Mouse (Mus musculus) heart, embryonic 10.5 days (tissue): ENCODE results near the gene Ahdc1. TPM values are rescaled to one million over a fixed set of nuclear protein-coding genes. Genes with fewer than 3 reads are reported as not detected.

Experiments
- DNase-seq: peaks from one replicate; pipeline ENCODE4 v3.0.0-alpha.2; 2017; ENCODE audit warnings: low spot score
- H3K27ac ChIP-seq: fragments of 300-500 bp; sonication (generic); 2 replicates; pipeline ENCODE4 v1.5.1; 2016; ENCODE audit warnings: mild to moderate bottlenecking
- H3K27me3 ChIP-seq: fragments of 300-500 bp; sonication (generic); 2 replicates; pipeline ENCODE4 v1.6.1; 2016; ENCODE audit warnings: mild to moderate bottlenecking; ENCODE audit not compliant: poor library complexity, insufficient read depth, severe bottlenecking
- H3K36me3 ChIP-seq: fragments of 300-500 bp; sonication (generic); 2 replicates; pipeline ENCODE4 v1.6.1; 2016; ENCODE audit warnings: mild to moderate bottlenecking, moderate library complexity
- H3K4me1 ChIP-seq: fragments of 300-500 bp; sonication (generic); 2 replicates; pipeline ENCODE4 v1.6.1; 2016; ENCODE audit warnings: mild to moderate bottlenecking
- H3K4me3 ChIP-seq: fragments of 300-500 bp; sonication (generic); 2 replicates; pipeline ENCODE4 v1.5.1; 2016; ENCODE audit warnings: mild to moderate bottlenecking, moderate library complexity
- H3K9me3 ChIP-seq: fragments of 300-500 bp; sonication (generic); 2 replicates; pipeline ENCODE4 v1.6.1; 2016; ENCODE audit warnings: mild to moderate bottlenecking, moderate library complexity
- WGBS: fragments of 180-500 bp; shearing (Covaris S2); methylation state at CpG from one replicate; pipeline ENCODE4 v1.1.7; 2016; 5-methylcytosine and 5-hydroxymethylcytosine counted together
- polyA plus RNA-seq: library from polyadenylated mRNA; unstranded; fragments of >200 nt; fragmentation: Nextera tagmentation; extraction: Ambion mirVana; gene quantifications from 2 replicates; pipeline ENCODE4 v1.2.1, GENCODE M21; 2016

Ahdc1 gene
- polyA plus RNA-seq, 1 experiment from 2014 or later: 12.2 TPM

- Histone ChIP-seq H3K27me3 (no peaks in the 10 kb centered on the region), H3K4me3 (no peak overlapping the region), H3K36me3 (peaks cover 19% of the 10 kb centered on the region), H3K27ac (peak overlapping the region; percentile 87), H3K4me1 (peaks cover 92% of the 10 kb centered on the region), H3K9me3 (no peaks in the 10 kb centered on the region)
- DNase-seq: no peak
- 71% methylated on average over 10 of the region's 10 CpGs for WGBS
These were observed 15.2 kb downstream of the Ahdc1 start for GRCm38 (mm10) chr4:133026272-133026671.

GRCm38 (mm10) chr4:133026826-133027375 lies 15.8 kb downstream of the Ahdc1 start:
- WGBS: 9% methylated on average over 2 of the region's 2 CpGs
- Histone ChIP-seq H3K9me3 (no peaks in the 10 kb centered on the region), H3K4me1 (peaks cover 86% of the 10 kb centered on the region), H3K36me3 (peaks cover 25% of the 10 kb centered on the region), H3K27me3 (no peaks in the 10 kb centered on the region), H3K4me3 (no peak overlapping the region), H3K27ac (peak overlapping the region; percentile 87)
- no peak for DNase-seq

- 47% methylated on average over 10 of the region's 10 CpGs for WGBS
- H3K36me3 ChIP-seq: peaks cover 31% of the 10 kb centered on the region
- H3K4me3 ChIP-seq: no peak overlapping the region
- DNase-seq: no peak
- H3K27me3 ChIP-seq: no peaks in the 10 kb centered on the region
- H3K27ac ChIP-seq: peak overlapping the region; percentile 87
- peaks cover 78% of the 10 kb centered on the region for H3K4me1 ChIP-seq
- H3K9me3 ChIP-seq: no peaks in the 10 kb centered on the region
These were observed 16.7 kb downstream of the Ahdc1 start for GRCm38 (mm10) chr4:133027721-133028120.

- Histone ChIP-seq H3K9me3 (no peaks in the 10 kb centered on the region), H3K4me3 (no peak overlapping the region), H3K27ac (peak overlapping the region; percentile 87; the same call in 1 of the 2 replicates), H3K36me3 (peaks cover 35% of the 10 kb centered on the region), H3K27me3 (no peaks in the 10 kb centered on the region), H3K4me1 (peaks cover 73% of the 10 kb centered on the region)
- 57% methylated on average over 6 of the region's 6 CpGs for WGBS
- no peak for DNase-seq
These were observed 17.1 kb downstream of the Ahdc1 start for GRCm38 (mm10) chr4:133028193-133028592.

GRCm38 (mm10) chr4:133028875-133029274 lies 17.8 kb downstream of the Ahdc1 start:
- no peak for DNase-seq
- H3K9me3 ChIP-seq: no peaks in the 10 kb centered on the region
- H3K4me1 ChIP-seq: peaks cover 66% of the 10 kb centered on the region
- WGBS: 82% methylated on average over 6 of the region's 6 CpGs
- no peaks in the 10 kb centered on the region for H3K27me3 ChIP-seq
- H3K36me3 ChIP-seq: peaks cover 35% of the 10 kb centered on the region
- no peak overlapping the region for H3K4me3 ChIP-seq
- no peak overlapping the region for H3K27ac ChIP-seq

GRCm38 (mm10) chr4:133032410-133033095 lies 21.5 kb downstream of the Ahdc1 start:
- 88% methylated on average over 8 of the region's 8 CpGs for WGBS
- peaks cover 27% of the 10 kb centered on the region for H3K36me3 ChIP-seq
- no peak overlapping the region for H3K27ac ChIP-seq
- peaks cover 60% of the 10 kb centered on the region for H3K4me1 ChIP-seq
- no peak overlapping the region for H3K4me3 ChIP-seq
- no peak for DNase-seq
- no peaks in the 10 kb centered on the region for H3K27me3 ChIP-seq
- H3K9me3 ChIP-seq: no peaks in the 10 kb centered on the region

GRCm38 (mm10) chr4:133034478-133034877 lies 23.4 kb downstream of the Ahdc1 start:
- Histone ChIP-seq H3K4me1 (peaks cover 60% of the 10 kb centered on the region), H3K36me3 (peaks cover 24% of the 10 kb centered on the region), H3K4me3 (no peak overlapping the region), H3K27me3 (no peaks in the 10 kb centered on the region), H3K9me3 (no peaks in the 10 kb centered on the region), H3K27ac (peak overlapping the region; percentile 49; the same call in 1 of the 2 replicates)
- WGBS: 62% methylated on average over 10 of the region's 10 CpGs
- no peak for DNase-seq

DNA sequence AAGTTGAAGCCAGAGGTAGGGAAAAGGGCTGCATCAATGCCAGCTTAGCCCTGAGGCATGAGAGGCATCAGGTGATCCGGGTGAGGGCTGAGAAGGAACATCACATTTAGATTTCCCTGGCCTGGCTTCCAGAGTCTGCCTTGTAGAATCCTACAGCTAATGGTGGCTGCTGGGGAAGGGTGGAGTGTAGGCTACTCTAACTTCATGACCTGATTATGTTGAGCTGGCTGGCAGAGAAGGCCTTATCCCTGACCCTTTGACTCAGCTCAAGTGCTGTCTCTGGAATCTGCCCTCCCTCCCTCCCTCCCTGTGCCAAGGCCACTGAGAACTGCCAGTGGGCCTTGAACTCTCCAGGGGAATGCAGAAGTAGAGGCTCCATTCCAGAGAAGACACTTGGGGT lies 24.4 kb downstream of the Ahdc1 start:
- DNase-seq: no peak
- Histone ChIP-seq H3K4me1 (peaks cover 62% of the 10 kb centered on the region), H3K36me3 (peaks cover 18% of the 10 kb centered on the region; the same call in 1 of the 2 replicates), H3K4me3 (no peak overlapping the region), H3K27ac (peak overlapping the region; percentile 49; the same call in 1 of the 2 replicates), H3K27me3 (no peaks in the 10 kb centered on the region), H3K9me3 (no peaks in the 10 kb centered on the region)
- 67% methylated on average over 1 of the region's 1 CpGs for WGBS

DNA sequence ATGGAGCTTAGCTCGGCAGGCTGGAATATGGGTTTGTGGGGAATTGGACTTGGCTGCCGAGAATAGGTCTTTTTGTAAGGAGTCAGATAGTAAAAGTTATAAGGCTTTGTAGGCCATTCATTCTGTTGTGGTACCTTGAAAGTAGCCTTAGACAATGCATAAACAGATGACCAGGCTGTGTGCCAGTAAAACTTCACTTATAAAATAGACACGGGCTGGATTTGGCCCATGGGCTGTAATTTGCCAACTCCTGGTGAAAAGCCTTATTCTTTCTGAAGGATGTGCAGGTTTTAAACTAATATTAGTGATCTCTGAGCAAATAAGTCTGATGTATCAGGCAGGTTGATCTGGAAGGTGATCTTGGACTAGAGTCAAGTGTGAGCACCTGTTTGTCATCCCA lies 24.9 kb downstream of the Ahdc1 start:
- Histone ChIP-seq H3K4me3 (no peak overlapping the region), H3K27me3 (no peaks in the 10 kb centered on the region), H3K9me3 (no peaks in the 10 kb centered on the region), H3K4me1 (peaks cover 63% of the 10 kb centered on the region), H3K36me3 (peaks cover 18% of the 10 kb centered on the region; the same call in 1 of the 2 replicates), H3K27ac (peak overlapping the region; percentile 43; the same call in 1 of the 2 replicates)
- no peak for DNase-seq
- 83% methylated on average over 3 of the region's 3 CpGs for WGBS

DNA sequence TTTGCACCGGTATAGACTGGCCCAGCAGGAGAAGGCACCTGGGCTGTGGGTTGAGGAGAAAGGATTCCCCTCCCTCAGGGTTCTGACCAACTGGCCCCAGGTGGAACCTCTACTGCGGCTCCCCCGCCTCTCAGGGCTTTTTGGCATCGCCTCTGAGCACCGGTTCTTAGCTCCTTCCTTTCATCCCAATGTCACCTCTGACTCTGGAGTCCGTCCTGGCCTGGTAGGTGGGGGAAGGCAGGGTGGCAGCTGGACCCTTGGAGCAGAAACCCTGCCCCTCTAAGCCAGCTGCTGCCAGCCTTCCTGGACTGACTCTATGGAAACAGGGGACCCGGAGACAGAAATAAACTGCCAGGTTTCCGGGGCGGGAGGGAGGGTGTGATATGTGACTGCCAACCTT lies 26.2 kb downstream of the Ahdc1 start:
- Histone ChIP-seq H3K9me3 (no peaks in the 10 kb centered on the region), H3K27ac (peak overlapping the region; percentile 30; the same call in 1 of the 2 replicates), H3K4me3 (peak overlapping the region; percentile 83), H3K27me3 (no peaks in the 10 kb centered on the region), H3K4me1 (peaks cover 77% of the 10 kb centered on the region), H3K36me3 (peaks cover 7% of the 10 kb centered on the region; the same call in 1 of the 2 replicates)
- 28% methylated on average over 9 of the region's 9 CpGs for WGBS
- no peak for DNase-seq

DNA sequence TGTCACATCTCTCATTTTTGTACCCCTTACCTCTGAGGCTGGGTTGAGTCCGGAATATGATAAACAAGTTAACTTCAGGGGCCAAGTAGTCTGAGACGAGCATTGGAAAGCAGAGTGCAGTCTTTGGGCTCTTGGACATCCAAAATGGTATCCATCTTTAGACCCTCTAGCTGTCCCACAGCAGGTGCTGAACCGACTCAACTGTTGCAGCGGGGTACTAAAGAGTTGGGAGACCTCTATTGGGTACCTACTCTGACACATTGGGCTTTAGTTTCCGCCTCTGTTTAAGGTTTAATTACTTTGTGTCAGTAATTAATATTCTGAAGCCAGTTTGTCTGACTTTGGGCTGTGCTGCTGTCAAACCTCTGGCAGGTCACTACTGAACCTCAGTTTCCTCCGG lies 26.7 kb downstream of the Ahdc1 start:
- Histone ChIP-seq H3K4me3 (peak overlapping the region; percentile 83), H3K9me3 (no peaks in the 10 kb centered on the region), H3K4me1 (peaks cover 82% of the 10 kb centered on the region), H3K36me3 (0 out of 2 replicates have a peak, but pooled peaks cover 3% of the 10 kb centered on the region), H3K27me3 (no peaks in the 10 kb centered on the region), H3K27ac (peak overlapping the region; percentile 30; the same call in 1 of the 2 replicates)
- 31% methylated on average over 6 of the region's 6 CpGs for WGBS
- DNase-seq: no peak

- H3K27me3 ChIP-seq: no peaks in the 10 kb centered on the region
- peaks cover 90% of the 10 kb centered on the region for H3K4me1 ChIP-seq
- H3K9me3 ChIP-seq: no peaks in the 10 kb centered on the region
- H3K36me3 ChIP-seq: no peaks in the 10 kb centered on the region
- H3K4me3 ChIP-seq: peak overlapping the region; percentile 83
- DNase-seq: no peak
- H3K27ac ChIP-seq: peak overlapping the region; percentile 96
- WGBS: under 1% methylated on average over 74 of the region's 76 CpGs
These were observed 27.6 kb downstream of the Ahdc1 start for GRCm38 (mm10) chr4:133038521-133039115.
